Mouse (Mus musculus) T-cell, adult 2 months (primary cell): ENCODE results near the gene Sdhd.

ENCODE experiments used
- DNase-seq: peaks from one replicate; pipeline ENCODE4 v3.0.0; 2022; ENCODE audit warnings: low spot score

The Sdhd gene

DNA sequence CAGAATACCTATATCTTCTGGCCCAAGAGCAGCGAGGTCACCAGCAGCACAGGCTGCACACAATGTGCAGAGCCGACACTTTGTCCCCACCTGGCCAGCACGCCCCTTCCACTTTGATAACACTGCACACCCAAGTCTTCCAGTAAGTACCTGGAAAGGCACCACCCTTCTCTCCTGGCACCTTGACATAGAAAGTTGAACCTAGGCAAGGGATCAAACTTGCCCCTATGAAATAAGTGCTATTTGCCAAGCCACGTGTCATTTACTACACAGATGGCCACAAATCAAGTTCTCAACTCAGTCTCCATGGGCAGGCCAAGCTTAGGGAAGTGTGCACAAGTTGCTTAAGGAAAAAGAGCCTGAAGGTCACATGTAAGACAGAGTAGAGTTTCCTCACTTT, 16.7 kb downstream of the Sdhd start:
- no peak for DNase-seq

DNA sequence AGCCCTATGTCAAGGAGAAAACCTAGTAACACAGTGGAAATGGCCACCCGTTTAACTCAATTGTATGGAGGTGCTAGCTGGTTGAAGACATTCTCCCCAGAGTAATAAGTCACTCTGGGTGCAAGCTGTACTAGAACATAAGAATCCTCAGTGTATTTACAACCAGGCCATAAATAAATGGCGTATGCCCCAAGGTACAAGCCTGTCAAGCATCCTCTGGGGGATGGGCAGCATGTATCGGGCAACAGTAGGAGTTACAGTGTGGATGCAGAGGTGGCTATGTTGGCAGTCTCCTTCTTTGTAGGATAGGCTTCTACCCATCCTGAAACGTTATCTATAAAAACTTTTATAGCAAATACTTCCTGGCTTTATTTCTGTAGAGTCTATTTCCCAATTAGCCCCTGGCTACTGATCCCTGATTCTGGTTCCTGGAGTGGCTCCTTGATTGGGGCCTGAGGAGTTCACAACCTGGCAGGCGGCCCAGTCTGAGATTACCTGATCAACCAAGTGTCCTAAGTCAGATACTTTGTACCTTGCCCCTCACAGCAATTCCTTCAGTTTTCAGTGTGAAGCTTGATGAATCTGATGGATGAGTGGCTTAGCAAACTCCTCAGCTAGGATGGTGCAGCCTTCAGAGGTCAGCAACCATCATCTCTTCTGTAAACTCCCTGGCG, 18.3 kb downstream of the Sdhd start:
- DNase-seq: no peak

DNA sequence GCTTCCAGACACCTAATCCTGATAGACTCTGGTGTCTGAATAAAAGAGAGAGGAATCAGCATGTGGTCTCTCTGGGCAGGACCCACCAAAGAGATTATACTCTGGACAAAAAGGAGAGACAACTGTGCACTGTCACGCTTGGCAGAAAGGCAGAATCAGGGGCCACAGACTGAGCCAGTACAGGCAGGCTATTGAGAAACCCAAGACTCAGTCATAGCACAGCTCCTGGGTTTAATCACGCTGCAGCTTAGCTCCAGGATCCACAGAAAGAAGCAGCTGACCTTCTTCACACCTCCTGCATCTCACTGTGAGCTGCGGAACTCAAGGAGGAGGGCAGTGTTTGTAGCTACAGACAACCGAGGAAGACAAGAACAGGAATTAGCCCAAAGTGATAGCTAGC, 23.2 kb downstream of the Sdhd start:
- no peak for DNase-seq

DNA sequence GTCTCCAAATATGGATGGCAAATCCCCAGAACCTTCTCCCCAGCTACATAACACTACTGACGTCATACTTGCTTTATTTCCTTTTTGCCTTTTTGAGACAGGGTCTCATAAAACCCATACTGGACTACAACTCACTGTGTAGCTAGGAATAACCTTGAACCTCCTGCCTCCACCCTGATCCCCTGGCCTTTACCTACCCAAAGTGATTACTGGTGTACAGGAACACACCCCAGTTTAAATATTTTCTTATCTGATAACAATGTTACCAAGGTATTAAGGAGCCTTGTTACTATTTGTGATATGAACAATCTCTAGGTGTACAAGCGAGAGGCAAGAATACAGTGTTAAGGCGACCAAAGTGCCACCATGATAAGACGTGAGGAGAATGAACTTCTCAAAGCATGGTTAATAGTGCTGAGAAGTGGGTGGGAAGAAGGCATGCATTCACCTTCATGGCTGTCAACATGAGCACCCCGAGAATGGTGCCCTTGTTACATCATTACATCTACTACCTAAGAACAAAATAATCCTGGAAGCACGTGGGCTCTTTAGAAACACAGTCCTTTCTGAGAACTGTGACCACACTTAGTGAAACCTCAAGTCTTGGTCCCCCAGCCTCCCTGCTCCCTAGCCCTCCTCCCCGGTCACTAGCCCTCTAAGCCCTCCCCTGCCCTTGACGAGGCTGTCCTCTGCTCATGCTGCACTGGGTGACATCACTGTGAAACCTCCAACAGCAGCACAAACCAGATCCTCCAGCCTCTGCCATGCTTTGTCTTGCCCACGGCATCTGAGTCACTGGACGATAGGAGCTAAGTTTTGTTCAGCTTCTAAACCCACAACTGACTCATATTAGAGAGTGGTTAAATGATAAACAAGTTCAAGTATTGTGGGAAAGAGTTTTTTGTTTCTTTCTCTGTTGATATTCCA, 33.8 kb downstream of the Sdhd start:
- DNase-seq: no peak

DNA sequence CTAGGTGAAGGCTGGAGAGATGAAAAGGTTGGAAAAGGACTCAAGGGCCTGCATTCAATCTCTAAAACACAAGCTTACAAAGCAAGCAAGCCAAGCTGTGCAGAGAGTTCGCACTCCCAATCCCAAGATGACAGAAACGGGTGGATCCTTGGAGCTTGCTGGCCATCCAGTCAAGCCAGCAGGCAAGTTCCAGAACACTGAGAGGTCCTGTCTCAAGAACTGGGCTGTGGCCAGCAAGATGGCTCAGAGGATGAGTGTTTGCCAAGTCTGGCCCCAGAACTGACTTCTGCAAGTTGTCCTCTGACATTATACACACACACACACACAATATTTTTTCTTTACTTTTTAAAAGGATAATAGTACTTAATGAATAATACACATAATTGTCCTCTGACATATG, 35.7 kb downstream of the Sdhd start:
- no peak for DNase-seq

DNA sequence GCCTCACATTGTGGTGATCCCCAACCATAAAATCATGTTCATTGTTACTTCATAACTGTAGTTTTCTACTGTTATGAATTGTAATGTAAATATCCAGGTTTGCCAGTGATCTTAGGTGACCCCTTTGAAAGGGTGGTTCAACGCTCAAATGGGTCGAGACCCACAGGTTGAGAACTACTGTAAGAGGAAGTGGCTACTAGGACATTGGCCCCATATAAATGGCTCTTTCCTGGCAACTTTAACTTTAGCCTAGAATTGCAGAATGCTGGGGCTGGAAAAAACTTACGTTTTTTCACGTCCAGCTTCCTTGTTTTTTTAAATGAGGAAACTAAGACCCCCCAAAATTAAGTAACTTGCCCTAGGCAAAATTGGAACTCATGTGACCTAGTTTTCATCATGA, 36.2 kb downstream of the Sdhd start:
- DNase-seq: no peak

DNA sequence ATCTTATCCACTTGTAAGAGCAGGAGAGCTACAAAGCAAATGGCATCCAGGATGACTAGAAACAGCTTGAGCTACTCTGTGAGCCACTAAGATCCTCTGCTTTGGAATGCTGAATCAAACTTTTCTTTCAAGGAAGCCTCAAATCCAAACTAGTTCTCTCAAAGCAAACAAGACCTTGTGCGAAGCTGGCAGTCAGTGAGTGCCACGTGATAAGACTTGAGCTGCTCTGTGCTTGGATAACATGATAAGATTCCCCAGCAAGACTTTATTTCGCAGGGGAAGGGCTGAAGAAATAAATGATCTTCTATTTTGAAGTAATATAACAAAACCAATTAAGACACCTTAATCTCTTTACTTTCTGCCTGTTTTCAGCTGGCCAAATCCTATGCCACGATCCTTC, 37.7 kb downstream of the Sdhd start:
- DNase-seq: no peak

DNA sequence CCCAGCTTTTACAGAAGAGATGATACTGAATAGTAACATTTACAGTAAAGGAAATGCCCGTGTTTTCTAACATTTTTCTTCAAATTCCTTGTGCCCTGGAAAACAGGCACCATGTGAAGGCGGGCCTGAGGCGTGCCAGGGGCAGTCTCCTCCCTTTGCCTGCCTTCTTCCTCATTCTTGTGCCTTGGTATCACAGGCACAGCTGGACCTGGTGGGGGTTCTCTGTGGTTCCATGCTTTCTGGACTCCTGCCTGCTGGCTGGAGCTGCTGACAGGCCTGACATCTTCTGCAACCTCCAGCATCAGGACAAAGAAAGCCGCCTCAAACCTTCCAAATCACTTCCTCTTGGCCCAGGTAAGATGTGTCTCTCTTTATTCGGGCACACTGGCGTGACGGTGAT, 38.4 kb downstream of the Sdhd start:
- DNase-seq: no peak

DNA sequence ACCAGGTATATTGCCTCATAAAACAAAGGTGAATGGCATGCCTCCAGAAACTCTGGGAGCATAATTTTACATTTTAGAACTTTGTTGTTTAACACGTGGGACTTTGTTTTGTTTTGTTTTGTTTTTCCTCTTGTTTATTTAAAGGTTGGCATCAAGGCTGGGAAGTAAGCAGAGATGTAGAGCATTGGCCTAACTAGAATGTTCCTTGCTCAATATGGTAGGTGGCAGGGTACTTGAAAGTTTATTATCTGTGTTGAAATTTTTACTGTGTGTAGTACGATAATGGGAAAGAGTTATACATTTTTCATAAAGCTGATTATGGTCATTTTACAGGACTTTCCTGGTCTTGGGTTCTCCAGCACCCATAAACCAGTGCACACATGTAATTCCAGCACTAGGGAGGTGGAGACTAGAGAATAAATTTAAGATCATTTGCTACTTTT, 41.7 kb downstream of the Sdhd start:
- DNase-seq: no peak

DNA sequence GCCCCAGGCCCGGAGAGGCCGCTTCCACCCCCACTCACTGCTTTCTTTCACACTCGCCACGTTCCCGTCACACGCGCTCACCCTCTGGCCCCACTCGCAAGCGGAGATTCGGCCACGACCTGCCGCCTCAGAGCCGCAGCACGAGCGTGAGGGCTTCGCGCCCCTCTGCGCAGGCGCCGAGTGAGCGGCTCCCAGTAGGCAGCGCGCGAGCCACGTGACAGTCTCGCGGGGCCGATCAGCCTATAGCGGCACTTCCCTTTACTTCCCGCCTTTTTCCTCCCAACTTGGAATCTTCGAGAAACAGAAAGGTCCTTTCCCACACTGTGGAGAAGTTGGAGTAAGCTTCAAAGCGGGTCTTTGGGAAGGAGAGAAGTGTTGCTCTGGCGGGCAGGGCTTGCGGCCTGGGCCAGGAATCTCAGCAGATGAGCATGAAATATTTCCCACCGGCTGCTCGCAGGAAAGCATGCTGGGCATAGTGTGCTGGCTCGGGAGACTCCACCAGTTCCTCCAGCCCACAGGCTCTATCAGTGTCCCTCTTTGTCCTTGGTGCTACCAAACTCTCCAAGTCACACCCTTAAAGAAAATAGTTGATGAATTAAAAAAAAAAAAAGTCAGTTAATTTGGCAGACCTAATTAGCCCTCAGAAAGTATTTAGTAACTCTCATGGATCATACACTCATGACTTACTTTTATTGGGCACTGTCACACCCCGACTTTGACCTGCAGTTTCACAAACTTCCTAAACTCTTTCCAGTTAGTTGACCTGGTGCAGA, 42.3 kb downstream of the Sdhd start, which contains the start of gene Tex12:
Gene Tex12, minus strand, starts transcription at position 181 of the 773 bp plus-strand sequence.
- DNase-seq: no peak

DNA sequence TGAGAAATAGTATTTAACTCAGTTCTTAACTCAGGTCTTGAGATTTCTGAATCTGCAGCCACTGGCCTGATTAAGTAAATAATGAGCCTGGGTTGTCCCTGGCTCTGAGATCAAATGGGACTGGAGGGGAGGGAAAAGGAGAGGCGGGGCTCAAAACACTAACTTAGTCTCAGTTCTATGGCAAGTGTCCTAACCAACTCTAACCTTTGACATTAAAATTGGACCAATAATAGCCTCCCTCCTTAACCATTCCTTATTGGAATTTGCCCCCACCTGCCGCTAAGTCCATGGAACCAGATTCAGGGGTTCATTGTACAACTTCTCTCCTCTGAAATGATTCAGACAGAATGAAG, 48.5 kb downstream of the Sdhd start, which contains the start of gene Bco2:
Gene Bco2, minus strand, starts transcription at position 88 of the 353 bp plus-strand sequence.
- DNase-seq: no peak

DNA sequence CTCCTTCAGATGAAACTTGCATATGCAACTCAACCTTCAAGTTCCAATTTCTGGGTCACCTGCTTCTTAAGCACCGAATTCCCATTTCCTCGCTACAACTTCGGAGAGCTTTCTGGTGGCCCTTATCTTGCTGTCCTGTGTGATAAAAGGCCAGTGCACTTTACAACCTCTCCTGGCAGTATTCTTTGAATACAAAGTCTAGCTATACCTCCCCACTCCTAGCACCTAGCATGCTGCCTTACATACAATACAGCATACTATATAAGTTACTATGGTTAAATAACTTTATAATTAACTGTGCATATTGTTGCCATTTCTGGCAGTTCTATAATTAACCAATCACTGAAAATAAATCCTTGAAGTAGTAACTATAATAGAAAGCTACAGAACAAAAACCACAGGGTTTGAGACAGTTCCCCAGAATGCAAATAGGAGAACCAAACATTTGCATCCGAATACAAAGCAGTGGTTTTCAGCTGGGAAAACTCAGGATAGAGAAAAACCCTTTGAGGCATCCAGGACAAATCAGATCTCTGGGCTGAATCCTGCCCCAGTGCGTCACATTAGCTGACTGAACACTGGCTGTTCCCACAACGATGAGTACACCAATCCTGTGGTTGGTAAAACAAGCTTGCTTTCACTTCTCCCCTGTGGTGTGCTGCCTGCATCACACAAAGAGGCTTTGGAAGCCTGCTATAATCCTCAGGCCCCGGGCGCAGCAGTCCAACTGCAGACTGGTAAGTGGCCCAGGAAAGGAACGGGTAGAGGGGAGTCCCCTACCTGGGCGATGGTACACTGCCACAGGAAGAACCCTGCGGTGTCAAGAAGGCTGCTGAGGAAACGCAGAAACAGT, 49.1 kb downstream of the Sdhd start, which contains the start of gene Il18:
Gene Il18, plus strand, starts transcription at position 587 of the 853 bp plus-strand sequence.
- peak; percentile 59 for DNase-seq

DNA sequence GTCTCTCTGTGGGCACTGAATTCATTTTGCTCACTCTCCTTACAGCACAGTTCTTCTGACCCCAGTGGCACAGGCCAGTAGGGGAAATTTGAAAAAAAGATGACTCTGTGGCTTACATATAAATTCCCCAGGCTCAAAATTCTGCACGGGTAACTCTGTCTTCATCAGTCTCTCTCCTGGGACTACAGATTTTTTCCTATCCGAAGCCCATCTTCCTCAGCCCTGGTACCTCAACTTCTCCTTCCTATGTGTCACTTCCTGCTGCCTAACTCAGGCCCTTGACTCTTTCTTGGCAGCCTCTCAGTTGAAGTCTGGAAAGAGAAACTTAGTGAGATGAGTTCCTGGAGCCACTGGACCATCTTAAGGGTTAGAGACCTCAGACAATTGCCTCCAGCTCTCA, 50.1 kb downstream of the Sdhd start:
- no peak for DNase-seq

DNA sequence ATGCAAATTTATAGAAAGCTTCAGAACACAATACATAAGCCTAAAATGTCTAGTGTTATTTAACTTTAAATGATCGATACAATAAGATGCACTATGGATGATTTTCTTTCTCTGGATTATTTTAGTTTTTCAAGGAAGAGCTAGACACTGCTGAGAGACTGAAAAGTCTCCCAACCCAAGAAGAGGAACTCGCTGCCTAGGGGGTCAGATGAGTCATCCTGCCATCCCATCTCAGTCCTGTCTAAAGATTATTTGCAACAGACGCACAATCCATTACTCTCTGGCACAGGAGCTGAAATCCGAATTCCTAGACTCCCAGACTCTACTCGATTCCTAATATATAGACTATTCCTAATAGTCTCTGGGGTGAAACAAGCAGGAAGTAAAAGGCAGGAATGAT, 51.4 kb downstream of the Sdhd start:
- DNase-seq: no peak

DNA sequence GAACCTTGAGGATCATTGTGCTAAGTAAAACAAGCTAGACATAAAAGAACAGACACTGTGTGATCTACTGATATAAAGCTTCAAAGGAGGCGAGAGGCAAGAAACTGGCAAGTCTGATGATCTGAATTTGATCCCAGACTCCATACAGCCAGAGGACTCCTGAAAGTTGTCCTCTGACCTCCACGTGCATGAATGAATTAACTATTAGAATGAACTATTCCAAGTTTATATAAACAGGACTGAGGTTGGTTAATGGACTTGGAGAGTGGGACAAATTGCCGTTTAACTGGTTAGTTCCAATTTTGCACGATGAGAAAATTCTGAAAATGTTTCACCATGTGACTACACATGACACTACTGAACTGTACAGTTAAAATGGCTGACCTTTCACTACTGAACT, 54.7 kb downstream of the Sdhd start:
- no peak for DNase-seq

DNA sequence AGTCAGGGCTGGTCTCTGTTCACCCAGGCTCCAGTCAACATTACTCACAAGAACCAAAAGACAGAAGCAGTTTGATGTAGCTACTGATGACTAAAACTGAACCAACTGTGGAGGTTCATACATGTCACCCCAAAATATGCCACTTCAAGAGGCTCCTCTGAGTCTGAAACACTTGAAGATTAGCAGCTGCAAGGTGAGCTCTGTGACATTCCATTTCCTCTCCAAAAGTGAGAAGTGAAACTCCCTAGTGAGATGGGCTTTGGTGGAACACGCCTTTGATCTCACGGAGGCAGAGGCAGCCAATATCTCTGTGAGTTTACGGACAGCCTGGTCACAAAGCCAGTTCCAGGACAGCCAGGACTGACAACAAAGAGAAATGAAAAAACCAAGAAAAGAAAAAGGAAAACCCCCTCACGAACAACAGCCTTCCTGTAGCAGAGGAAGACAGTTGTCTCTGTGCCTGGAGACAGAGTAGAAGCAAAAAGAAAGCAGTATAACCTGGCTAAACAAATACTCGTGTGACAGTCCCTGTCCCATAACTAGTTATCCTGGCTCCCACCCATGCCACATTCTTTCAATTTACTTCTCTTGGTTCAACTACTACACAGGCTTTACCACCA, 55.6 kb downstream of the Sdhd start:
- peak; percentile 13 for DNase-seq
